Mouse (Mus musculus) MEL (cell line): ENCODE data around the gene Ppp1ca.

Experiments used
- CHD2 ChIP-seq: IDR thresholded peaks from 2 replicates; pipeline ENCODE4 v1.6.1; 2011; ENCODE audit warnings: low read length, improper control_type of control experiment
- CTCF ChIP-seq, 3 experiments: IDR thresholded peaks in 2 of 3; conservative IDR thresholded peaks in 1 of 3; 2 replicates each; pipeline ENCODE4 v1.5.1; 2011 to 2012; ENCODE audit warnings: low read length in 3 of 3, low read depth in 2 of 3, mild to moderate bottlenecking in 2 of 3, improper control_type of control experiment in 1 of 3, inconsistent platforms in 1 of 3, mixed read lengths in 1 of 3, moderate library complexity in 1 of 3; ENCODE audit not compliant: control insufficient read depth in 1 of 3, insufficient read depth in 1 of 3, poor library complexity in 1 of 3, severe bottlenecking in 1 of 3
- GATA1 ChIP-seq: IDR thresholded peaks from 2 replicates; pipeline ENCODE4 v1.6.1; 2011; ENCODE audit warnings: low read depth, low read length, improper control_type of control experiment
- JUND ChIP-seq: IDR thresholded peaks from 2 replicates; pipeline ENCODE4 v1.6.1; 2011; ENCODE audit warnings: low read depth, mild to moderate bottlenecking, improper control_type of control experiment, low read length
- MAZ ChIP-seq: IDR thresholded peaks from 2 replicates; pipeline ENCODE4 v1.6.1; 2012; ENCODE audit warnings: low read depth, mild to moderate bottlenecking, inconsistent platforms, low read length, improper control_type of control experiment
- MXI1 ChIP-seq: IDR thresholded peaks from 2 replicates; pipeline ENCODE4 v1.6.1; 2011; ENCODE audit warnings: mild to moderate bottlenecking, low read depth, low read length, improper control_type of control experiment
- MYC ChIP-seq: IDR thresholded peaks from 2 replicates; pipeline ENCODE4 v1.6.1; 2011; ENCODE audit warnings: low read depth, mild to moderate bottlenecking, low read length, improper control_type of control experiment, moderate library complexity
- NRF1 ChIP-seq: IDR thresholded peaks from 2 replicates; pipeline ENCODE4 v1.6.1; 2014; ENCODE audit warnings: low read depth, mild to moderate bottlenecking, inconsistent platforms, low read length, improper control_type of control experiment, moderate library complexity; ENCODE audit not compliant: poor library complexity, insufficient read depth, severe bottlenecking
- POLR2A ChIP-seq, 2 experiments: IDR thresholded peaks; 2 replicates each; pipeline ENCODE4 v1.6.1; 2011 to 2012; ENCODE audit warnings: low read length in 2 of 2, mild to moderate bottlenecking in 2 of 2, control low read depth in 1 of 2, improper control_type of control experiment in 1 of 2, low read depth in 1 of 2, moderate library complexity in 1 of 2; ENCODE audit not compliant: control insufficient read depth in 1 of 2, insufficient read depth in 1 of 2, poor library complexity in 1 of 2
- RCOR1 ChIP-seq: IDR thresholded peaks from 2 replicates; pipeline ENCODE4 v1.6.1; 2012; ENCODE audit warnings: low read depth, mild to moderate bottlenecking, inconsistent platforms, low read length, improper control_type of control experiment
- SMC3 ChIP-seq: IDR thresholded peaks from 2 replicates; pipeline ENCODE4 v1.6.1; 2011; ENCODE audit warnings: low read depth, low read length, improper control_type of control experiment
- TCF12 ChIP-seq: IDR thresholded peaks from 2 replicates; pipeline ENCODE4 v1.6.1; 2014; ENCODE audit warnings: low read depth, mild to moderate bottlenecking, inconsistent platforms, low read length, improper control_type of control experiment, moderate library complexity
- USF2 ChIP-seq, 2 experiments: IDR thresholded peaks; 2 replicates each; pipeline ENCODE4 v1.6.1; 2011 to 2012; ENCODE audit warnings: improper control_type of control experiment in 2 of 2, low read length in 2 of 2, borderline replicate concordance in 1 of 2, inconsistent platforms in 1 of 2, low read depth in 1 of 2, mild to moderate bottlenecking in 1 of 2; ENCODE audit not compliant: insufficient read depth in 1 of 2

GRCm38 (mm10) chr19:4155223-4156072 lies 36.4 kb upstream of the Ppp1ca start:
- TF ChIP-seq TCF12 (no peak), GATA1 (no peak), CTCF (IDR thresholded peaks at IDR 0.05 in 2 of 3, conservative IDR thresholded peaks at IDR 0.05 in 1 of 3; ENCODE audit: control insufficient read depth in 1 of 3, insufficient read depth in 1 of 3, low read depth in 2 of 3, low read length in 3 of 3, poor library complexity in 1 of 3, severe bottlenecking in 1 of 3) (no peak), JUND (no peak), NRF1 (no peak), USF2 (IDR thresholded peaks at IDR 0.05; ENCODE audit: borderline replicate concordance in 1 of 2, insufficient read depth in 1 of 2, low read depth in 1 of 2, low read length in 2 of 2) (no peak), CHD2 (no peak), SMC3 (no peak), MYC (no peak), POLR2A (IDR thresholded peaks at IDR 0.05; ENCODE audit: control insufficient read depth in 1 of 2, insufficient read depth in 1 of 2, low read depth in 1 of 2, low read length in 2 of 2, poor library complexity in 1 of 2) (peak in 1 of 2 experiments; percentile 8; a peak in 1 of 4 replicates), RCOR1 (no peak), MAZ (0 out of 2 replicates have a peak, but pooled peaks have one; percentile 9), MXI1 (no peak; the same call in 1 of the 2 replicates)
